Mouse (Mus musculus): ENCODE measurements at regions not wholly inside any gene's neighbourhood (a gene's known extent, or its start where the extent isn't known, plus 50 kb on each side); places are given as distances from the start of the nearest gene placed in this dataset.

DNA sequence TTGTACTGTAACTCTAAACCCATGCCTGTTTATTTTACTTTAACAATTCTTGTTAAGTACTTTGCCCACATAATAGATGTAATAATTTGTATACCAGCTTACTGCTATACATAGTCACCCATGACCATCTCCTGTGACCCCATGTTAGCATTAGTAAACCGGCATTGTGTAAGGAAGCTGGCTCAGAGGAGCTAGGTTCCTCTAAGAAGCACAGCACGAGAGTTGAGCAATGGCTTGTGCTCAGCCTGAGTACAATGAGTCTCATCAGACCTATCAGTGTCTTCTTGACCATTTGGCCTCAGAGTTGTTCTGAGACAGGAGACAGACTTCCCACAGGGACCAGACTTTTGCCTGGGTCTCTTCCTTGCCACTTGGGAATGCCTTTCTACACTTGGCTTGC is 279.6 kb downstream of the Maf start:
- DNase-seq (ENCODE audit: low read depth), result no peak

DNA sequence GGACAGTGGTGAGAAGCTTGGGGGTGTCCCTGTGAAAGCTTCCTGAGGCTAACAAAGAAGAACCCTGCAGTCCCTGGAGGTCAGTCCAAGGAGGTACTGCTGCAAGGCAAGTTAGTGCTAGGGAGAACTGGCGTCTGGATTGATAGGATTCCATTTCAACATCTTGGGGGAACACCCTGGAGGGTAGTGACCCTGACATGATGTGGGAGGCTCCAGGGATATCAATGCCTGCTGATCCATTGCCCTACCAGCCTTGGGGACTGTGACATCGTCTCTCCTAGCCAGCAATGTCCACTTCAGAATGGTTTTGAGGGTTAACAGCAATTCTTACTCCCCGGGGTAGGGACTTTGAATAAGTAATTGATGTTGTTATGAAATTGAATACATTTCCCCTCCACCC is 280.1 kb downstream of the Maf start:
- DNase-seq (ENCODE audit: low read depth), result no peak

DNA sequence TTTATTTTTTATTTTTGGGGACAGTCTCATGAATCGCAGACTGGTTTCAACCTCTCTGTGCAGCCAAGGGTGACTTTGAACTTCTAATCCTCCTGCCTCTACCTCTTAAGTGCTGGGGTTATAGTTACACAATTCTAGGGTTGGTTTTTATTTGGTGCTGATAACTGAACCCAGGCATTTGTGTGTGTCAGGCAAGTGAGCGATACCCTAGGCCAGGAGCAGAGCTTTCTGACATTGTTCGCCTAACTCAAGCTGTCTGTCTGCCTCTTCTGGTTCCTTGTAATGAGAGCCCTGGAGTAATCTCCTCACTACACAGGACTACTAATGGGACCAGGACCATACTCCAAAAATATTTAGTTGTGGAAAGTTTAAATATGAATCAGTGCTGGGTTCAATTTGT is 281.1 kb downstream of the Maf start:
- no peak for DNase-seq (ENCODE audit: low read depth)

DNA sequence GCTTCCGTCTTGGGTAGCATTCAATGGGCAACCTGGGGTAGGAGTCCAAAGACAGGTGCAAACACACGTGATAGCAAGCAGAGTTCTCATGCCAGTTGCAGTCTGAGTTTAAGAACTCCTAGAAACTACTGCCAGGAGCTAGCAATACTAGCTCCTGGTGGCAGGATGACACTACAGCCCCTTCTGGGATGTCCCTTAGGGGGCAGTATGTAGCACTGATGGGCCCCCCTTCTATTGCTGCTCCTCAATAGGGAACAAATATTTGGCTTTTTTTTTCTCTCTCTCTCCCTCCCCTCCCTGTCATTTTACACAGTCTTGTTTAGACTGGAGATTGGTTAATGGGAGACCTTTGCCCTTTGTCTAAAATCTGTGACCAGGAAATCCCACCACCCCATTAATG is 282.2 kb downstream of the Maf start:
- no peak for DNase-seq (ENCODE audit: low read depth)

DNA sequence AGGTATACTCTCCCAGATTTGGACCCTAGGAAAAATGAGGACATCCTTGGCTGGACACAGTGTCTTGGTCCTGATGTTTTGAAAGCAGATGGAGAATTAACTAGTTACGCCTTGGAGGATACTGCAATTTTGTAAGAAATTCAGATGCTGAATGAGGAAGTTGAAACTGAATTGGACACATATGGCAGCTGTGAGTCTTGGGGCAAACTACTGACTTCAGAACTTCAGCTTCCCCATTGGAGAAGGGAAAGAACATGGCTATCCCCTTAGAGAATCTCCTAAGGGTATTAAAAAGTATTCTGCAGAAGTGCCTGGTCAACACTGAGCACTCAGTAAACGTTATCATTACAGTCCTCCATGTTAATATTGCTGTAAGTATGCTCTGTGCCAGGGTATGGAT is 283.9 kb downstream of the Maf start:
- DNase-seq (ENCODE audit: low read depth), result no peak

DNA sequence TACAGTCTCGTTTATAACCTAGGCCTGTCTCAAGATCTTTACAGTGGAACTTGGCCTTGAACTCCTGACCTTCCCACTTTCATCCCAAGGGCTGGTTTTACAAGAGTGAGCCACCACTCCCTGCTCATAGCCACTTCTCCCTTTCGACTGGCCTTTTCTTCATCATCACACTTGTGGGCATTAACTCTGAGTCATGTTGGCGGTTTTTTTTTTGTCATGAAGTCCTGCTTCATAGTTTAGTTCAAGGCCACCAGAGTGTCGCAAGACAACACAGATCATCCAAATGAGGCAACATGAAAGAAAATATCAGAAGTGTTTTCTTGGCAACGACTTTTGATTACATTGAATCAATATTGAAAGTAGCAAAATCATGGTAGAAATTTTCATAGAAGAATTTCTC is 284.5 kb downstream of the Maf start:
- no peak for DNase-seq (ENCODE audit: low read depth)

DNA sequence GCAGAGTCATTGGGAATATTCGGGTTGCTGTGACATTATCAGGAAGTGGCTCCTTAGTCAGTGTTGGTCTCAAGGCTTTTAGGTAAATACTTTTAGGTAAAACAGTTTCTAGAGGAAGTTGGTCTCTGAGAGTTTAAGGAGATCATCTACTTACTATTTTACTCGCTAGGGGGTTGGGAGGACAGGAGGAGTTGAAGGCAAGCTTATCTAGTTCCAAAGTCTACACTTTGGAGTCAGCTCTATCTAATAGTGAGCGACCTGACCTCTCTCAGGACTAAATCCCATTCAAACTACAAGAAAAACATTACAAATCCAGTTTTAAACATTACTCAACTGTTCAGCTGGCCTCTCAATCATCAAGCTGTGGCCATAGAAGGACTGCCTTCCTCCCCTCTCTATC is 287.1 kb downstream of the Maf start:
- no peak for DNase-seq (ENCODE audit: low read depth)

DNA sequence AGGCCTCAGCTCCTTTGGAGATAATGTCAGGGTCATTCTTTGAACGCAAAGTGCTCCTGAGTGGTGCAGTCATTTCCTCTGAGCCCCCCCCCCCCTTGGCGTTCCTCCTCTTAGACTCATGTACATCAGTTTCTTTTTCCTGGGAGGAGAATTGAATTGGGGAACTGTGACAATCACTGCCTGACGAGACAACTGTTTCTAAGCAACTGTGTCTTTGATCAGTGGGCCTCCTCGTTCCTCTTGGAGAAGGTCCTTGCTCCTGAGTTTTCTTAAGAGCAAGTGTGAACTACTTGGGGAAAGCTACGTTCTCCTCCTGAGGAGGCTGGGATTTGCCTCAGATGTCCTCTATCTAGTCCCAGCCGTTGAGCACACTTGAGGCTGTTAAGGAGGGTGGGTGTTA is 287.5 kb downstream of the Maf start:
- DNase-seq (ENCODE audit: low read depth), result no peak

DNA sequence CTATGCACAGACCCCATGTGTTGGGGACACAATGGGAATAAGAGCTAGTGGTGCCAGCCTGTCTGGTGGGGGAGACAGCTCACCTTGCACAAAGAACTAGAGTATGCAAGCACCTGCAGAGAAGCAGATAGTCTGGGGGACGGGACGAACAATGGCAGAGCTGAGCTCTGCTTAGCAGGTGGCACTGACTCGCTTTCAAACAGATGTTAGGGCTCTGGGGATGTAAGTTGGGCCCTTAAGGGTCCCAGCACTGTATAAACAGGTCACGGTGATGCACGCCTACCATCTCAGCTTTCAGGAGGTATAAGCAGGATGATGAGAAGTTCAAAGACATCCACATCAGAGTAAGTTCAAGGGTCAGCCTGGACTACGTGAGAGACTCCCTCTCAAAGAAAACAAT is 289.5 kb downstream of the Maf start:
- no peak for DNase-seq (ENCODE audit: low read depth)

DNA sequence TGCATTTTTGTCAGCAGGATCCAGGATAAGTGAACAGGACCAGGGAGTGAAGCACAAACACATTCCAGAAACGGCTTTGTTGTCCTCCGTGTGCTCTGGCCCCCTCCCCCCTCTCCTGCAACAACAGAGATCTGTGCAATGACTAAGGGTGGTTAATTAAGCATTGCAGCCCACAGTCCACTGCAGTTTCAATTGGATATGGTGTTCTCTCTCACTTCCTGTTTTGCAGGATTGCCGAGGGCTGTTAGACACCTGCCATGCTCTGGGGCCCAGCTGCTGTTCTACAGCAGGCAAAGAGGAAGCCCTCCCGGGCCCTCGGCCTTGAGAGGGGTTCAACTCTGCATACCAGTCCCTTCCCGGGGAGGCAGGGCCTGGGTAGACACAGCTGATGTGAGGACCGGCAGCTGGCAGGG is 293.5 kb downstream of the Maf start:
- DNase-seq (ENCODE audit: low read depth), result no peak

DNA sequence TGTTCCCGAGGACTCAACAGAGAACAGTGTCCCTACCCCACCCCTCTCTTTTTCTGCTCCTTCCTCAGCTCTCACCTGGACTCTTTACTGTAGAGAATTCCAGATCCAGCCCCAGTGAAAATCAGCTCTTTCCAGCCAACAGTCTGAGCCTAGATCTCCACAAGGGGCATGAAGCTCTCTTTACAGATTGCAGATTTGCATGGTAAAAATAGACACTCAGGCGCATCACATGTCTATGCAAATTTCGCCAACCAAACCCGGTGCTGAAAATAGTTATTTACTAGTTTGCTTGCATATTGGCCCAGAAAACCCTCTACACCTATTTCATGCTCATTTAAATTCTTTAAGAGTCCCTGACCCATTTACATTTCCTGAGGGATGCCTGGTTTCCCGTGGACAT is 295.8 kb downstream of the Maf start:
- no peak for DNase-seq (ENCODE audit: low read depth)

DNA sequence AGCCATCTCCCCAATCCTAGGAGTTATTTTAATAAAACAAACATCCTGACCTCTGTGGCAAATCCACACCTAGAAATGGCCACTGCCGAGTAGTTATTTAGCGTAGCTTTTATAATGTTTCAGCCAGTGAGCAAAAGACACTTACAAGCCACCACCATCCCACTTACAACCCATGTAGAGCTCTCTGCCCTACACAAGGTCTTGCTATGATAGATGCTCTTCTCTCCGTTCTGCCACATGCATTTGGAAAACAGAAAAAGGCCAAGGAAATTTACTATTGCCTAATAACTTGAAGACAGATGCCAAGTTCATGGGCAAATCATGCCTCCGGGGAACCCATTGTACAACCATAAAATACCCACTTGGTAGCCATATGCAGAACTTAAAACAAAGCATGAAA is 296.5 kb downstream of the Maf start:
- DNase-seq (ENCODE audit: low read depth), result no peak

DNA sequence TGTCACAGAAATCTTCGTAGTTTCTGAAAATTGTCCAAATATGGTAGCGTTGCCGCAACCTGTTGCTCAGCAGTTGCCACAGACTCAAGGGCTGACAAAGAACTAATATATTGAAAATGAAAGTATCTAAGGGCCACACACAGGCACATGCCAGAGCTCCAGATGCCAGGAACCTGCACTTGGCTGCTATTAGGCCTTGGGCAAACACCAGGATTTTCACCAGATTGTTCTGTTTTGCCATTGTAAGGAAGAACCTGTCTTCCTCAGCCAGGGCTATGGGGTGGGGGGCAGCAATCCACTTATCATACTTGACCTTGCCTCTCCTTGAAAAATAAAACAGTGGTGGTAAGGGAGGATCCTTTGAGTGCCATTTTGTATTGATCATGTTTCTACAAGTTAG is 297.4 kb downstream of the Maf start:
- DNase-seq (ENCODE audit: low read depth), result no peak

DNA sequence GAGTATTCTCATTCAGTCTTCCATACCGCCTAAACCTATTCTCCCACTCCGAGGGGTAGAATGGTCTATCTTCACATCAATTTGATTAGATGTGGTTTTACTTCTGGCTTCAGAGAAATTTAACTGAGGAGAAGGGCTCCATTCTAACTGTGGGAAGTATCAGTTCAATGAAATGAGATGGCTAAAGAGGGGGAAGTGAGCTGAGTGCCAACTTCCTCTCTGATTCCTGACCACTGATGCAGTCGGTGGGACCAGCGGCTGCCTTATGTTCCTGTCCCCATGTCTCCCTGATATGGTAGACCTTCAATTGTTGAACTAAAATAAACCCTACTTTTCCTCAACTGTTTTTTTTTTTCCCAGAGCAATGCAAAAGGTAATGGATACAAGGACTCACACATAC is 300.1 kb downstream of the Maf start:
- no peak for DNase-seq (ENCODE audit: low read depth)

DNA sequence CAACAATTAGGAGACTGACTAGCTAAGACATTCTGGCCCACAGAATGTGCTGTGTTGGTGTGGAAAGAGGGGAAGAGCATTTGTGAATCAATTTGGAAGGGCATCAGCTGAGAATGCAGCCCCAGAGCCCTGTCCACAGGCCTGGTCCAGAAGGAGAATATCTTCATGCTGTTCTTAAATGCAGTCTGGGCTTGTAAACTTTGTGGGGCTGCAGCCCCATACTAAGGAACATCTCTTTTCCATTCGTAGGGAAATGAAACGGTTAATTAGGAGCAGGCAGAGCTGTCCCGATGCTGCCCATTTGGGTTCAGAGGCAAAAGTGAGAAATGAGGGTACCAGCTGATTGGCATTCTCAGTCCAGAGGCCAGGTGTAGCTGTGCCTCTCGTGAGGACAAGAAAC is 304.0 kb downstream of the Maf start:
- DNase-seq (ENCODE audit: low read depth), result no peak

DNA sequence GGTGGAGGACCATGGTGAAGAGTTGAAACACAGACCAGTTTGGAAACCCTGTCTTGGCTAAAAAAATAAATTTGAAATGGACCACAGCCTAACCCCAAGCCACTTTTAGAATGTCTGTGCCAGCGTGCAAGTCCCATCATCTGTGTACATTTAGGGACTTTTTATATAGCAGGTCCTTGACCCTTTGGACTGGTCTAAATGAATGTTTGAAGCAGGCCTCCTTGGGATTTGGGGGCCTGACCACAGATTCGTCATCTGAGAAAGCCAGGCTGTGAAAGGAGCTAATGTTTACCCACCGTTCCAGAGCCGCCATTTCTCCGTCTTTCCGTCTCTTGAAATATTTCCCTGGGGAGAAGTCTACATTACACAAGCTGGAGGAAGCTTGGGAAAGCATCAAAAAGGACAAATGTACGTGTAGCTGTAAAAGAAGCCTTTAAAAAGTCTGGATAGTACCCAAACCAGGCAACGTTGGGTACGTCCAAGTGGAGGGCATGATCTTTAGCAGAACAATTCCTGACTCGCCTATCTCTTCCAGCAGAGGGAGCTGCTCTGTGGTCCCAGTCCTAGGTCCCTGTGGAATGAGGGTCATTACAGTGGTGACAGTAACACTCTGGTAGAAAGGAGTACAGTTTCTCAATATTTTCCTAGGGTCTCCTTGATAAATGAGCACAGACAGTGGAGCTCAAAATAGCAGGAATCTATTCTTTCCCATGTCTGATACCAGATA is 305.0 kb downstream of the Maf start:
- DNase-seq (ENCODE audit: low read depth), result no peak
